Mouse (Mus musculus) ovary, postnatal 36 days (tissue): Measurements from ENCODE around the gene Ehd1.
"Not testable (repeated sequence)": the region's sequence is repeated elsewhere in the genome, so short reads cannot be mapped to it uniquely, and the experiment has no call there.

Source experiments
- DNase-seq: peaks from one replicate; pipeline ENCODE4 v3.0.0; 2022; ENCODE audit warnings: low spot score, mixed read lengths

The Ehd1 gene

DNA sequence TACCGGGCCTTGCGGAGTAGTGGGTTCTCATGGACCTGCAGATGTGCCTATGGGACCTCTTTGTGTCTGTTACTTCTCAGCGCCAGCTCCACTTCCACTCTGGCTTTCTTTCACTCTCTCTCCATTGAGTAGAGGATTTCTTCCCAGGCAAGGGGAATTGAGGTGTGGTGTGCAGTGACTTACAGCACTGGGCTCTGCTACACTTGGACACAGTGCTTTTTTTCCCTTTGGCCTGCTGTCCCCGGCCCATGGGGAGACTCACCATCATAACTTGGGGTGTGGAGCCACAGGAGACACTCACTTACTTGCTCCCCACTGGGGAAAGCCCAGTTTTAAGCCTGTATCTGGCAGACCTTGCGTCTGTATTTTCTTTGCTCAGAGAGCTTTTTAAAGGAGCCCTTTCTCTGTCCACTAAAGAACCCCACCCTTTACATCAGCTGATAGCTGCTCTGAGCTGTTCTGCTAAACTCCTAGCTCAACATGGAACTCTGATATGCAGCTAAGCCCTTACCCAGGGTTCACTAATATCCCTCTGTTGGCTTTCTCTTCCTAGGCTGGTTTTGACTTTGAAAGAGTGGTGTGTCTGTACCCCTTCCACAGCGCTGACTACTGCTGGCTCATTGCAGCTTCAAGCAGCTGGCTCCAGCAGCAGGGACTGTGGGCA lies 3.1 kb downstream of the Ehd1 start:
- no peak for DNase-seq

DNA sequence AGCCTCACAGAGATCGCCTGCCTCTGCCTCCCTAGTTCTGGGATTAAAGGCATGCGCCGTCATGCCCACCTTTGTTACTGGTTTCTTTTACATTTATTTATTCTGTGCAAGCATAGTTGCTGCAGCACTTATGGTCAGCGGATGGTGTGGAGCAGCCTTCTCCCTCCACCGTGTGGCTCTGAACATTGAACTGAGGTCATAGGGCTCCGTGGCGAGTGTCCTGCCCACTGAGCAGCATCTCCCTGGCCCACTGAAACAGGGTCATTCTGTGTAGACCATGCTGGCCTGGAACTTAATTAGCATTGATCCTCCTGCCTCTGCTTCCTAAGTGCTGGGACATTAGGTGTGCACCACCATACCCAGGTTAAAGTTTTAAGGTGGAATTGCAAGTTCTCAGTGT lies 4.0 kb downstream of the Ehd1 start:
- DNase-seq = no peak

DNA sequence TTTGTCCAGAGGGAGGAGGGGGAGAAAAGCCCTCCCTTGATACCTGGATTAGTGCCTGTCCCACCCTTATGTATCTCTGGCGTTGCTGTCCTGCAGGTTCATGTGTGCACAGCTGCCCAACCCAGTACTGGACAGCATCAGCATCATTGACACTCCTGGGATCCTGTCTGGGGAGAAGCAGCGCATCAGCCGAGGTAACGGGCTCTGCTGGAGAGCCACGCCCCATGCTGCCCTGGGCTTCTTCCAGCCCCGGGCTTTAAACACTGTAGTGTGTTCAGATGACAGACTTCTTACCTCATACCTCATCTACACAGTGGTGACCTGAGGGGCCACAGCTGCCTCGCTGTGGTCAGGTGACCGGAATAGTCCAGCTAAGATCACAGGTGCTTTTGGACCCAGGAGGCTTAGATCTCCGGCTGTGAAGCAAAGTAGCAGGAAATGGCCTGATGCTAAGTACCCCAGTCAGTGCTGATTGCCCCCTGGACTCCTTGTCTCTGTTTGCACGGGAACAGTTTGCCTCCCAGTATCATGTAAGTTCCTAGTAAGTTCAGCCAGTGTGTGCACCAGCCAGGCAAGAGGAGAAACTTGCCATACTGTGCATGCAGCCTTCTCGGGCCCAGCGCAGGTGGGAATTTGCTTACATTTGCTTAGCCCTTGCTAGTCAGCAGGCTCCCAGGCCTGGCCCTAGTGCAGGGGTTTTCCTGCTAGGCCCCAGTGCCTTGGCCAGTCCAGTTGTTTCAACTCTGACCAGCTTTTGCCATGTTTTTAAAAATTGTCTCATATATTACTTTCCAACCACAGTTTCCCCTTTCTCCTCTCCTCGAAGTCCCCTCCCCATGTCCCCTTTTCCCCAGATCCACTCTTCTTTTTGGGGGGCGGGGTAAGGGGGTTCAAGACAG lies 4.8 kb downstream of the Ehd1 start:
- no peak for DNase-seq

DNA sequence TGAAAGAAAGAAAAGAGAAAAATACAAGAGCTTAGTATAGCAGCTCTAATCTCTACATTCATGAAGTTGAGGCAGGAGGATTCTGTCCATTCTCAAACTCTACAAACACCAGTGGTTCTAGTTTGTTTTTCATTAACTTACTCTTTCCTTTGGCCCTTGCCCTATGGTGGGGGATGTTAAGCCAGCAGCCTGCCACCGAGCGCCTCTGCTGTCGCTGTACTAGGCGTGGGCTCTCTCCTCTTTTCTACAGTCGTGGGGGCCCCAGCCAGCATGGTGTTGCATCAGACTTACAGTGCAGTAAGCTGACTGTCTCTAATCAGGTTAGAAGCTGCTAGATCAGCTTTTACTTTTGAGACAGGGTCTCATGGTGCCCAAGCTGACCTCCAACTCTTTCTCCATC lies 6.5 kb downstream of the Ehd1 start:
- no peak for DNase-seq

DNA sequence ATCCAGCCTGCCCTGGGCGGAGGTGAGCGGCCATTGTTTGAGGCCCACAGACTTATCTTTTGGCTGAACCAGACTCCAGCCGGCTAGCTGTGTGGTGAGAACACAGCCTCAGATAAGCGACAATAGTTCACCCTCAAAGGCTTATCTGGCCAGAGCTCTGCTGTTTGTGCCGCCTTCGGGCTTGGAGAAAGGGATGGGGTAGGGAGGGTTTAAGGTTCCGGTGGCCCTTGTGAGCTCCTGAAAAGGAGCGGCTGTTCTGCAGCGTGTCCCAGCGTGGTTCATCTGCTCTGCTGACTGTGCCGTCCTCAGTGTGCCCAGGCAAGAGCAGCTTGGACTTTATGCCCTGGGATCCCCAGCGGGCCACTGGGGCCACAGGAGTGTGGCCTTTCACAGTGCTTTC lies 8.0 kb downstream of the Ehd1 start:
- DNase-seq = no peak

DNA sequence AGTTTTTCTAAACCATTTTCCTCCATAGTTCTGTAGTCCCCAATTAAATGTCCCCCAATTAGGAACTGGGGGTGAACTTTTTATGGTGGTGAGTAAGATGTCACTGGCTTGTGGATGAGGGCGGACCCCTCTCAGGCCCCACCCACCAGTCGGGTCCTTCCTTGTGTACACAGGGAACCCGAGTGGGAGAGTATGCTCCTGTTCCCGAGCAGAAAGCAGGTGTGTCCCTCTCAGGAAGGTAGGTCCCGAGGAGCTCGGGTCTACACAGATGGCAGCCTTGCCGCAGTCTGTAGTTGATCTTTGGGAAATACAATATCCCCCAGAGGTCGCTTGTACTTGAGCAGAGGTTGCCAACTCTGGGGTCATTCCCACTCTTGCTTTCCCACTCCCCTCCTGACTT lies 8.7 kb downstream of the Ehd1 start:
- DNase-seq = no peak

DNA sequence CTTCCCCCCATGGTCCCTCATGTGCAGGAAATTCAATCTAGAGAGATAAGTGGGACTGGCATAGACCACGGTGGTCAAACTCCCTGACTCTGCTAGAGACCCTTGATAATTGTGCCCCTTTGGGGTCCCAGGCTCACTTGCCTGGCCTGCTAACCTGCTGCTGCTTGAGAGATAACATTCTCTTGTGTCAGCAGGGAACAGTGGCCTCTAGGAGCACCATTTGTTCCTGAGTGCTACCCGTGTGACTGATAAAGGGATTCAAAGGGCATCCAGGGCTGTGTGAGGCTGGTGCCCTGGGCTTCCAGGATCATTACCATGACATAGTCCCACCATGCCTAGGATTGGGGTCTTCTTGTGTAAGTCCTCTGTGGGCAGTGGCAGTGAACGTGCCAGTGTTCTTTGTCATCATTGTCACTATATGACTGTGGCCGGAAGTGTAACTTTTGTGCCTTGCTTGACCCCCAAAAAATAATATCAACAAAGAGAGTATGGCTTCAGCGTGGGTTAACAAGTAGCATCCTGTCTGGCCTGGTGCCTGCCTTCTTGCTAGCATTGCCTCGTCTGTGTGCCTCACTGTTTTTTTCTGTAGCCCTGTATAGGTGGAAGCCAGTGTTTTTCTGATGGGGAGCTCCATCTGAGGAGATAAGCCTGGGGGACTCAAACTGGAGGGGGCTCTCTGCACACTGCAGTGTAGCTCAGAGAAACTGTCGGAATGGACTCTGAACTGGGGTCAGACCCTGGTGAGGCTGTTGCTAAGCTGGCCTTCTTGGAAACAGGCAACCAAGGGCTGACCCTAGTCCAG lies 9.3 kb downstream of the Ehd1 start:
- DNase-seq = no peak

DNA sequence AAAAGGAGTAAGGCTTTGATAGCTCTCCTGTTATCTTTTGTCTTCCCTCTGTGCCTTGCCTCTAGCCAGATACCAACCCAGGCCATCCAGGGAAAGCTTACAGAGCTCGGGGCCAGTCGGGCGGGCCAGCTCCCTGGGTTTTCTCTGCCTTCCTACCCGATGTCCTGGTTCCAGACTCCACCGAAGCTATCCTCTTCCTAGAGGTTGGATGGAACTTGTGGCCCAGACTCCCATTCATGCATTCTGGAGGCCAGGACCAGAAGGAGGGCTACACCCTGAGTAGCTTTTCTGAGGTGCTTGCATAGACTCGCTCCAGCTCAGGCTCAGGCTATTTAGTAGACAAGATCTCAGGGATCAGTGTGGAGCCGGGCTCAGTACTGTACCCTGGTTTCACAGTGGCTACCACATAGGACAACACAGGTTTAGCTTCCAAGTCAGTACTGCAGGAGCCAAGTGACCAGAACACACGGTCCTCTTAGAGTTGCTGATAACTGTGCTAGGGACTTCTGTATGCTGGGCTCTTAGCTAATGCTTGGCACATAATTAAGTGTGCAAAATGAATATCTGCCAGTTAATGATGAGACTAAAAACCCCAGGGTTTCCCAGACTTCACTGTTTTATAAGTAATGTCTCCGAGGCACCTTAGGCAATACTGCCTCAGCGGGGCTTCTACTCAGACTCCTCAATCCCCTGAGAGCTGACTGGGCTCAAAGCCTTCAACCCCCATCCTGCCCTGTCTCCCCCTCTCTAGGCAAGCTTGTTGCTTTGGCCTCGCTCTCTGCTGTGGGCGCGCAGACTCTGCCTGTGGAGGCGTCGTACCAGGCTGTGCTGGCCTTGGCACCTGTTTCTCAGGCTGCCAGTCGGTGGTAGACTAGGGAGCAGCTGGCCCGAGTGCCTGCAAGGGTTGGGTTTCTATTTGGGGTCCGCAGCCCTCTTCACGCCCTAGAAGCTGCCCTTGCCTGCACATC lies 10.2 kb downstream of the Ehd1 start:
- peak; percentile 50 for DNase-seq

DNA sequence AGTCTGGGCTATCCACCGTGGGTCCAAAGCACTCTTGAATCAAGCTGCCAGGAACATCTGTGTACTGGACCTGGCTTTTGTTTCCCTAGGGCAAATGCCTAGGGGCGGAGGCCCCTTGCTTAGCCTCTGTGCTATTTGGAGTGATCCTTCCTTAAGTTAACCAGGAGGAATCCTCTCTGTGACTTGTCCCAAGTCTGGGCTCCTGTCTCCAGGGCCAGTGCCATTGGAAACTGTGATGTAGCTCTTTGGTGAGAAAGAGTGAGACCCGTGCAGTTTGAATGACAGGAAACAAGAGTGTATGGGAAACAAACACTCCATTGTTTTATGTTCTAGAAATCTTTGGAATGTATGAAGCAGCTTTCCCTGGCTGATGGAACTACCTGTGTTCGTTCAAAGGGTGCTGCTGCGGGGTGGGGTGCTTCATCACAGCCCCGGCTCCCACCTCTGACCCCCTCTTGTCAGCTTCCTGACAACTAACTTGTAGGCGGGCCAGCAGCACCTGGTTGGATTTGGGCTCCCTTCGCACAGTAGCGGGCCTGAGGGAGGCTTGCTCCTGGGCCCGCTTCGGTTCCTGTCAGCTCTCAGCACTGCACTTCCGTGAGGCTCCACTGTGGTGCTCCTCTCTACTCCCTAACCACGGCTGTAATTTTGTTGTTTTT lies 11.8 kb downstream of the Ehd1 start:
- no peak for DNase-seq

DNA sequence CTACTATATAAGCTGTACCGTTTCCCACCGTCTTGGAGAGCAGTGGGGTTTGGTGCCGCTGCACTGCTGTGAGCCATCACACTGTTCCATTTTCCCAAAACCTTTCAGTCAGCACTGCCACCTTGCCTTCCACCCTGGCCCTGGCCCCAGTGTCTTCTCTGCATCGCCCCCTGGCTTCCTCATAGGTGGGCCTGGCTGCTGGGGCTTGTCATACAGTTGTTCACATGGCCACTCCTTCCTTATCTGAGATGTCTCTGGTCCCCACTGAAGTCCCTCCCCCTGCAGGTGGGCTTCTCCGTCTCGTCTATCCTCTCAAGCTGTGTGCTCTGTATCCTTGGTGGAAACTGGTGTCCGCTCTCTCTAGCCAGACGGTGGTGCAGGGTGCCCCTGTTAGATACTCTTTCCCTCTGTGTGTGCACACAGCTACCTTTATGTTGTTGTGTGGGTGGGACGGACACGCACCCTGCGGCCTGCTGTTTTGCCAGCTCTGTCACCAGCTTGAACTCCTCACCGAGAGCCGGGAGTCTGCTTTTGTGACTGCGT lies 13.2 kb downstream of the Ehd1 start:
- no peak for DNase-seq

DNA sequence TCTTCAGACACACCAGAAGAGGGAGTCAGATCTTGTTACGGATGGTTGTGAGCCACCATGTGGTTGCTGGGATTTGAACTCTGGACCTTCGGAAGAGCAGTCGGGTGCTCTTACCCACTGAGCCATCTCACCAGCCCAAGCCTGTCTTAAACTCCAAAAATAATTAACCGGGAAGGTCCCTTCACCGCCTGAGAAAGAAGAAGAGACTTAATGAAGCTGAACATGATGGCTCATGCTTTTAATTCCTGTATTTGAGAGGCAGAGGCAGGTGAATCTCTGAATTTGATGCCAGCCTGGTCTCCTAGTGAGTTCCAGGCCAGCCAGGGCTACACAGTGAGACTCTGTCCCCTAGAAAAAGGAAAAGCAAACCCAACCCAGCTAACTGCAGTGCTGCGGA lies 14.2 kb downstream of the Ehd1 start:
- DNase-seq = not testable (repeated sequence)

DNA sequence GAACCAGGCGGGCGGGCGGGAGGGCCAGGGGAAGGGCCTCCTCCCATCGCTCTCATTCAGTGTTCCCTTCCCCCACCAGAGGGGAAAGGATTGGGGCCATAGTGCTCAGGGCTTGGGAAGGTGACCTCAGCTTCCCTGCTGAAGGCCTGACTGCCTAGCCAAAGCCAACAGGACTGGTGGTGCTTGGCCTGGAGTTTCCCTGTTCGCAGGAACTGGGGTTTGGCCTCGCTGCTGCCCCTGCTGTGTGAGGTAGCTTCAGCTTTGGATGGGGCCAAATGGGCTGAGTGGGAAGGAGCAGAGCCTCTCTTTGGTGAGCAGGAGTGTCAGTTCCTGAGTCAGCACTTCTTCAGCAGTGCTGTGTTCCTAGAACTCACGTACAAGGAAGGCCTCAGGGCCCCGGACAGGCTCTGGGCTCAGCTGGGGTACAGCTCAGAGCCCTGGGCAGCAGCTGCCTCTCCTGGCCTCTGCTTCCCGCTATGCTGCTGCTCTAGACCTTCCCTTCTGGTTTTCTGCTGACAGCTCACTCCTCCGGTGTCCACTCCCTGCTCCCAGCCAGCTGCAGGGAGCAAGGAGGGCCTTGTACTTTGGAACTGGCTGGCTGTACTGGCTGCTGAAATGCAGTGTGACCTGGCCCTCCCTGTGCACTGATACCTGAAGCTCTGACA lies 14.7 kb downstream of the Ehd1 start:
- DNase-seq = no peak

DNA sequence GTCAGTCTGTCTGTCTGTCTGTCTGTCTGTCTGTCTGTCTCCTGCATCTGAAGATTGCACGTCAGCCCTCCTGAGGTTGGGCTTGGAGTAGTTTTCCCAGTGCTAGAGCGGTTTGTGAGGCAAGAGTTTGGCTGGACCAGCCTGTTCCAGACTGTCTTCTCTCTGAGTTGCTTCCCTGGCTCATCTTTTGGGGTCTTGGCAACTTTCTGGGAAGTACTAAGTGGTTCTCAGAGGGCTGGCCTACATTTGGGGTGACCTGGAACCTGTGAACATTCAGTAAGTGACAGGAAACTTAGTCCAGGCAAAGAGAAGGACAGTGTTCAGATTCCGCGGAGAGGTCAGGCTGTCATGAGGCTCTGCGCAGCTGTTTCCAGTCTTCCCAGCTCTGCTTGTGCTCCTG lies 15.7 kb downstream of the Ehd1 start:
- DNase-seq = no peak

DNA sequence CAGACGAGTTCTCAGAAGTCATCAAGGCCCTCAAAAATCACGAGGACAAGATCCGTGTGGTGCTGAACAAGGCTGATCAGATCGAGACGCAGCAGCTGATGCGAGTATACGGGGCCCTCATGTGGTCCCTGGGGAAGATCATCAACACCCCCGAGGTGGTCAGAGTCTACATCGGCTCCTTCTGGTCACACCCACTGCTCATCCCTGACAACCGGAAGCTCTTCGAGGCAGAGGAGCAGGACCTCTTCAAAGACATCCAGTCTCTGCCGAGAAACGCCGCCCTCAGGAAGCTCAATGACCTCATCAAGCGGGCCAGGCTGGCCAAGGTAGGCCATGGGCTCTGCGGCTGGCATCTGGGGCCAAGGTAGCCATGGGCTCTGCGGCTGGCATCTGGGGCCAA lies 17.8 kb downstream of the Ehd1 start:
- no peak for DNase-seq

DNA sequence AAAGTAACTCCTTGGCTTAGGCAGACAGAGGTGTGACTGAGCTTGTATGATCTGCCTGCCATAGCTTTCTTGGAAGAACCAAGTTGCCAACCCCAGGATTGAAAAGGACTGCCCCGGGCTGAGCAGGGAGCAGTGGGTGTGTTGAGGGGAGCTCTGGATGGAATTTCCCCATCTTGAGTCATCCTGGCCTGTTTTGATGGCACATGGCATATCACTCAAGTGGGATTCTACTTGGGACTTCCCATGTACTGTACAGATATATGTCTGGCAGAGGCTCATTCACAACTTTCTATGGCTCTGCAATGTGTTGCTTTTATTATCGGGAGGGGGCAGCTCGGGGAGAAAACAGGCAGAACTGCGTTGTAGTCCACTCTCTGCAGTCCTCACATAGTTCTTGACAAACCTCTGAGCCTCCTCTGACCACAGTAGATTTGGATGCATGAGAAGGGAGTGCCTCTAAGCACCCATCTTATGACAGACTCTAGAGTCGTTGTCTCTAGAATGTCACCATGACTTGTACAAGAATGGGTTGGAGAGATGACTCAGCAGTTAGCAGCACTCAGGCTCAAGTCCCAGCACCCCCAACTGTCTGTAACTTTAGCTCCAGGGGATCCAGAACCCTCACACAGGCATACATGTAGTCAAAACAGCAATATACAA lies 20.2 kb downstream of the Ehd1 start:
- no peak for DNase-seq

DNA sequence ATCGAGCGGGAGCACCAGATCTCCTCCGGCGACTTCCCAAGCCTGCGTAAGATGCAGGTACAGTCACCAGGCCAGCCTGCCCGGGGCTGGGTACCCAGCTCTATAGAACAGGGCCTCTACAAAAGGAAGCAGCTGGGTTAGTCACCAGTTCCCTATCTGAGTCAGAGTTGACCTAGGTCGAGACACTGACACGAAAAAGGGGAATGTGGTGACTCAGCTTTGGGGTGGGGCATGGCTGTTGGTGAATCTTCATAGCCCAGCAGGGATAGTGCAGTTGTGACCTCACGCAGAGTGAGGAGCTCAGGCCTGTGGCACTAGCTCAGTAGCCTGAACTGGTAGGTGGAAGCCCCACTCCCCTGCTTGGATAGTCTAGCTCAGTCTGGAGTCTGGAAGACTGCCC lies 21.1 kb downstream of the Ehd1 start:
- DNase-seq = no peak

DNA sequence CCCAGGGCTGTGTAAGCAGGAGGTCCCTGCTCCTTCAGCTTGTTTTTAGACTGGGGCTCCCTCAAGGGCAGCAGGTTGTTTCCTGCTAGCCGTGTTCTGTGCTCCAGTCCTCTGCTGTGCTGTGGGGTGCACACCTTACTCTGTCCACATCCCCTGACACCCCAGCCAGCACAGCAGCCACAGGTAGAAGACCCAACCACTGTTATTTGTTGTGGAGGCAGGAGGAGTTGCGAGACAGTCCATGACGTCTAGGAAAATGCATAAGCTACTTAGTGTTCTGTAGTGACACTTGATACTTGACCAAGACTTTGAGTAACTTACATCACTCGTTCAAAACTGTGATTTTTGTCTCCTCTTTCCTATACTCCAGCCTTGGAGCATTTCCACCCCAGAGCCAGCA lies 22.5 kb downstream of the Ehd1 start:
- DNase-seq = no peak

DNA sequence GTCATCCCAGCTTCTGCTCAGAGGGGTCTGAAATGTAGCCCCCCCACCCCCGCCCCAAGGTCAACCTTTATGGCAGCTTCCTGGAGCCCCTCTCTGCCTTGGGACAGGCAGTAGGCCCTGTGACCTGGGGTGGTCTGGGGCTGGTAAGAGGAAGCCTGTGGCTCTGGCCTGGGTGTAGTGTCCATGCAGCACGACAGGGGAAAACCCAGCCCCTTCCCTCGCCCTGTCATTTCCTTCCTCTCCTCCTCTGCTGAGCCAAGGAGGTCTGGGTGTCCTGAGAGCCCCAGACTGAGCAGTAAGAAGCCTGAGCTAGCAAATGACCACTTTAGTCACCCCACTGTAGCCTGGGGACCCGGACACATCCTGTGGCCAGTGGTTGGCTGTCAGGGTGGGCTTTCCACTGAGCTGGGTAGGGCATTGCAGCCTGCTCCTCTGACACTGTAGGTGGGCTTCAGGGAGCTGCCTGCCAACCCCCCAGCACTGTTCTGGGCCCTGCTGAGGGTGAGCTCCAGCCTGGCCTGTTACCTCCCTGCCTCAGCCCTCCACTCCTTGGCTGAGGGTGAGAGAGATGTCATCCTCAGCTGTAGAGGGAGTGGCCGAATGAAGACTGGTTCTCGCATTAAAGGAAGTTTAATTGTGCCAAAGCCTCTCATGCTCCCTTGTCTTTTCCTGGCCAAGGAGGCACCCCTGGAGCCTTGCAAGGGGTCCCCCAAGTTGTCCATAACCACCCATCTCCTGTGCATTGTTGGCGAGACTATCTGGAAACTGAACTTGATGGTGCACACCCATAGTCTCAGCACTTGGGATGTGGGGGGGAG lies 23.1 kb downstream of the Ehd1 start:
- DNase-seq = no peak

DNA sequence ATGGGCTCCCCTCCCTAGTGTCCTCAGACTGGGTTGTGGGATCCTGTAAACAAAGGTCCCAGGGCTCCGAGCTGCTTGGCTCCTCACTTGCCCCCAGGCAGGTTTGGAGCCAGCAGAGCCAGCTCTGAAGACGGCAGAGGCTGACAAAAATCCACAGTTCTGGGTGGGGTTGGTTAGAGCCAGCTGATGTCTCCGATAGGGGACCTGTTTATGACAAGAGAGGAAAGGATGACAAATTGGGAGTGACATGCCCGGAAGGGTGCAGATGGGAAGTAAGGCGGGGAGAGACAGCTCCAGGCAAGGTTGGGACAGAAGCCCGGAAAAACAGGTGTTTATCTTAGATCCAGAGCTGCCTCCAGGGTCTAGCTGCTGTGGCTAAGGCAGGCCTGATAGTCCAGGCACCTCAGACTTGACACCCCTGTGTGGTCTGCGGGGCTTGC lies 23.9 kb downstream of the Ehd1 start:
- no peak for DNase-seq
